Mouse (Mus musculus) stomach, postnatal 0 days (tissue): Measurements from ENCODE around the gene Epp13.
"Not testable (repeated sequence)": the region's sequence is repeated elsewhere in the genome, so short reads cannot be mapped to it uniquely, and the experiment has no call there.

ENCODE experiments used
- CTCF ChIP-seq: IDR thresholded peaks from 2 replicates; pipeline ENCODE4 v1.5.1; 2016; ENCODE audit warnings: antibody characterized with exemption, low read depth, mild to moderate bottlenecking, moderate library complexity
- EP300 ChIP-seq: optimal IDR thresholded peaks from 2 replicates; pipeline ENCODE3; 2016; ENCODE audit warnings: antibody characterized with exemption

- TF ChIP-seq EP300: not testable (repeated sequence)
- peak; percentile 68 for TF ChIP-seq CTCF
These were observed 11.6 kb upstream of the Epp13 start for GRCm38 (mm10) chr7:6240841-6241425.
